Mouse (Mus musculus) embryonic facial prominence, embryonic 11.5 days (tissue): ENCODE results near the gene Acsl5. TPM values are rescaled to one million over a fixed set of nuclear protein-coding genes. Genes with fewer than 3 reads are reported as not detected.

Experiments used
- ATAC-seq: fragments of 200-750 bp; cut with Nextera tagmentation; replicated peaks from 2 replicates; pipeline ENCODE4 v1.8.0; 2017; ENCODE audit warnings: low read depth; ENCODE audit not compliant: insufficient number of reproducible peaks, low FRiP score, low TSS enrichment
- DNase-seq: peaks from one replicate; pipeline ENCODE4 v3.0.0-alpha.2; 2015; ENCODE audit warnings: low spot score
- H3K27ac ChIP-seq: fragments of 300-500 bp; sonication (generic); replicated peaks from 2 replicates; pipeline ENCODE4 v1.5.1; 2014; ENCODE audit warnings: mild to moderate bottlenecking, low read depth, low read length, control low read depth
- H3K27me3 ChIP-seq: fragments of 300-500 bp; sonication (generic); 2 replicates; pipeline ENCODE4 v1.6.1; 2014; ENCODE audit warnings: mild to moderate bottlenecking, low read length, moderate library complexity, mixed read lengths; ENCODE audit not compliant: control insufficient read depth, insufficient read depth
- H3K36me3 ChIP-seq: fragments of 300-500 bp; sonication (generic); replicated peaks from 2 replicates; pipeline ENCODE4 v1.6.1; 2014; ENCODE audit warnings: low read depth, mild to moderate bottlenecking, low read length, moderate library complexity, mixed read lengths; ENCODE audit not compliant: control insufficient read depth, insufficient read depth
- H3K4me1 ChIP-seq: fragments of 300-500 bp; sonication (generic); 2 replicates; pipeline ENCODE4 v1.6.1; 2014; ENCODE audit warnings: low read length, mixed read lengths; ENCODE audit not compliant: control insufficient read depth, insufficient read depth
- H3K4me2 ChIP-seq: fragments of 300-500 bp; sonication (generic); 2 replicates; pipeline ENCODE4 v1.6.1; 2014; ENCODE audit warnings: low read depth, mild to moderate bottlenecking, control low read depth, low read length, moderate library complexity
- H3K4me3 ChIP-seq: fragments of 300-500 bp; sonication (generic); 2 replicates; pipeline ENCODE4 v1.5.1; 2014; ENCODE audit warnings: low read depth, low read length, control low read depth
- H3K9ac ChIP-seq: fragments of 300-500 bp; sonication (generic); replicated peaks from 2 replicates; pipeline ENCODE4 v1.6.1; 2014; ENCODE audit warnings: mild to moderate bottlenecking, control low read depth, low read length
- H3K9me3 ChIP-seq: fragments of 300-500 bp; sonication (generic); replicated peaks from 2 replicates; pipeline ENCODE4 v1.6.1; 2016; ENCODE audit warnings: mild to moderate bottlenecking, low read length, inconsistent platforms, mixed read lengths; ENCODE audit not compliant: control insufficient read depth
- whole genome bisulfite sequencing: fragments of 180-500 bp; shearing (Covaris S2); extraction: QIAGEN DNeasy Blood & Tissue Kit; methylation state at CpG from one replicate; pipeline ENCODE4 v1.1.7; 2014; 5-methylcytosine and 5-hydroxymethylcytosine counted together
- polyA plus RNA-seq: library from polyadenylated mRNA; unstranded; fragments of >200 nt; fragmentation: Nextera tagmentation; extraction: Ambion mirVana; gene quantifications from 2 replicates; pipeline ENCODE4 v1.2.1, GENCODE M21; 2014

The Acsl5 gene
- polyA plus RNA-seq, result 30.0 and 30.6 TPM in 2 replicates

DNA sequence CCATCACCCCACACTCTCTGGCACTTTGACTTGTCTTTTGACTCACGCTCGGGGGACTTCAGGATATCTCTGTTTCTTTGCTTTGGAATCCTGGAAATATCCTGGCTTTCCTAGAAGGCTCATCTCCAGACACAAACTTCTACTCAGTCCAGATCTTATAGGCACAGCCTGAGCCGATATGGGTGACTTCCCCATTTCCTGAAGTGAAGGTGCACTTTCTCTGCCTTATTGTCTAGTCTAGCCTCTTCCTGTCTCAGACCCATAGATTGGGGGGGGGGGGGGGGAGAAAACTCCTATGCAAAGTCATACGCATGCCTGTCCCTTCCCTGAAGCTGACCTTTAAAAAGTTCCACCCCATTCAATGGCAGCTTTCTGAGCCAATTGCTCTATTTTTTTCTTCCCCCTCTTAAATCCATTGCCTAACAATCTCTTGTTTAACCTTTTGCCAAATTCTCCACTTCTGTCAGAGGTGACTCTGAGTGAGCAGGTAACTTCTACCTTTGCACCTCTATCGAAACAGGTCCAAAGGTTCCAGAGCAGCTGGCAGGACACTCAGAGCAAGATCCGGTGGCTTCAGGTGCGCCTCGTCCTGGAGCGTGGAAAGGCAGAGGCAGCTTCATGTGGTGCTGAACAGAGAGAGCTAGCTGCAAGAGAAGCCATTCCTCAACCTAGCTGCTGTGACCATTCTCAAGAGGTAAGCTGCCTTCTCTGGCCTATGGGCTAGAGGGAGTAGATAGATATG, at the start of gene Acsl5:
Gene Acsl5, plus strand, starts transcription at position 556 of the 742 bp plus-strand sequence.
- H3K9ac ChIP-seq, result no peak within 1 kb of the TSS
- 95% methylated on average over 9 of the region's 9 CpGs for WGBS
- H3K9me3 ChIP-seq, result no peaks in the 10 kb centered on the region

DNA sequence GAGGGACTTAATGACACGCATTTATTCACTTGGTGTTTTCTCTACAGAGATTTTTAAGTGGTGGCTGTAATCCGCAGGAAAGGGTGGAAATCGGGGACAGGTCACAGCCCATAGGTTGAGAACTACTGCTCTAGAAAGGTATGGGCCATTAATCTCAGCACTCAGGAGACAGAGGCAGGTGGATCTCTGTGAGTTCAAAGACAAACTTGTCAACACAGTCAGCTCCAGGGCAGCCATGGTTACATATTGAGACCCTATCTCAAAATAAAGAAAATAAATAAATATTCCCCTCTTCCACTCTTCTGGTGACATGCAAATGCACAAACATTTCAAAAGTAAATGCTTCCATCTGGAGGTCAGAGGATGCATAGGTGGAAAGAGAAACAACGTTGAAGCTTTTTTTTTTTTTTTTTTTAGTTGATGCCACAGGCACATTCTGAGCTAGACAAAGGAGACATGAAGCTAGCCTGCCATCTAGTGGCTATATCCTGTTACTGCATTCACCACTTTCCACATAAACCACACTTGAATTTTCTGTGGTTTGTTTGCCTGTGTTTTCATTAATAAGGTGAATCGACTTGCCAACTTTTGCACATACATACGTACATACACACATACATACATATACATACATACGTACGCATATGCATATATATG, 45.1 kb upstream of the Acsl5 start:
- Histone ChIP-seq H3K27me3 (no peaks in the 10 kb centered on the region), H3K4me2 (no peak overlapping the region), H3K27ac (no peak overlapping the region), H3K36me3 (no peaks in the 10 kb centered on the region), H3K4me1 (no peaks in the 10 kb centered on the region), H3K9ac (no peak overlapping the region), H3K9me3 (no peaks in the 10 kb centered on the region), H3K4me3 (no peak overlapping the region)
- DNase-seq, result peak; percentile 82
- WGBS, result 39% methylated on average over 8 of the region's 8 CpGs
- ATAC-seq, result no peak

More for the DNA sequence above, at the start of gene Acsl5:
- H3K4me3 ChIP-seq, result no peak within 1 kb of the TSS
- DNase-seq (no peak), ATAC-seq (no peak)
- no peaks in the 10 kb centered on the region; the same call in 1 of the 2 replicates for H3K4me1 ChIP-seq
- no peak within 1 kb of the TSS for H3K4me2 ChIP-seq
- H3K36me3 ChIP-seq, result no peaks in the 10 kb centered on the region
- no peak within 1 kb of the TSS for H3K27ac ChIP-seq
- no peaks in the 10 kb centered on the region for H3K27me3 ChIP-seq

DNA sequence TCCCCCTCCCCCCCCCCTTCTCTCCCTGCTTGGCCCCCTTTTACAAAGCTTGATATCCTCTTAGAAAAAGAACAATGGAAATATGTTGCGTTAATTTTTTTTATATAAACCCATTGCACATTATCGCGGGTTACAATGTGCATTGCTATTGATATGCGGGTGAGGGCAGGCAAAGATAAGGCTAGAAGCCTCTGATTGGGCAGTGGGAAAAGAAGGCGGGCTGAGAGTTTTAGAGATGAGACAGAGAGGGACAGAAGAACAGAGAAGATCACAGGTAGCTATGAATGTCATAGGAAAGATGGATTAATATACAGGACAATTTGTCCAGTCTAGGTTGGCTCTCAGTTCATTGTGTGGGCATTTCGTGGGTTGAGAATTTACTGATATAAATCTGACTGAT, 44.5 kb upstream of the Acsl5 start:
- ATAC-seq, result no peak
- Histone ChIP-seq H3K9me3 (no peaks in the 10 kb centered on the region), H3K4me3 (no peak overlapping the region), H3K4me2 (no peak overlapping the region), H3K27me3 (no peaks in the 10 kb centered on the region), H3K9ac (no peak overlapping the region), H3K4me1 (no peaks in the 10 kb centered on the region), H3K27ac (no peak overlapping the region), H3K36me3 (no peaks in the 10 kb centered on the region)
- no peak for DNase-seq
- 58% methylated on average over 6 of the region's 6 CpGs for whole genome bisulfite sequencing

DNA sequence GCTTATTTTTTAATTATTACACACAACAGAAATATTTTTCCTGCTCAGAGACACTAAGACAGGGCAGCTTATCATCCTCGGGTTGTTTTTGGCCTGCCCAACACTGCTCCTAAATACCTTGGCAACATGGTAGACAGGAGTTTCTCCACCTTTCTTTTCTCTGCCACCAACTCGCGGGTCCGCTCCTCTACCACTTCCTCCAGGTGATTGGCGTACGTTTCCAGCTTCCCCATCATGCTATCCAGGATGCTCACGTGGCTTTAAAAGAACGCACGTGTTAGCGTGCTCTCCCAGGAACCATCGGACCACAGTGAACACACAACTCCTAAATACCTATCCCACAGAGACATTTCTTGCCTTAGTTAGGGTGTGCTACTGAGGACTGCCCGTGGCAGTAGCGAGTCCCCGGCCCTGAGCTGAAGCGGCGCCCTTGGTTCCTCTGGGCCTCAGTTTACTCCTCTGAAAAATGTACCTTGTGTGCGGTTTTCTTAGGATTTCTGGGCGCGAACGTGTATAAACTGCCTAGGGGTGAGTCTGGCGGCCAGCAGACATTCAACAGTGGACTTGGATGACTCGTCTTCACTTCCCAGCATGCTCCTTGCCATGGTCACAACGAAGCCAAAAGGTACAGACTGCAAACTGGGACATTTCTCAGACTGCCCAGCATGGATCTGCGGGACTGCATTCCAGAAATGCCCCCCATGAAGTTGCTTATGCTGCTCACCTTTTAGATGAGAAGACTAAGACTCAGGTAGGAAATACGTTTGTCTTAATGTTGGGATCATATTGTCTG, 43.8 kb upstream of the Acsl5 start:
- Histone ChIP-seq H3K27me3 (no peaks in the 10 kb centered on the region), H3K4me2 (no peak overlapping the region), H3K36me3 (no peaks in the 10 kb centered on the region), H3K27ac (no peak overlapping the region), H3K9ac (no peak overlapping the region), H3K4me1 (no peaks in the 10 kb centered on the region), H3K4me3 (no peak overlapping the region), H3K9me3 (no peaks in the 10 kb centered on the region)
- 56% methylated on average over 25 of the region's 25 CpGs for WGBS
- no peak for DNase-seq
- ATAC-seq, result no peak

DNA sequence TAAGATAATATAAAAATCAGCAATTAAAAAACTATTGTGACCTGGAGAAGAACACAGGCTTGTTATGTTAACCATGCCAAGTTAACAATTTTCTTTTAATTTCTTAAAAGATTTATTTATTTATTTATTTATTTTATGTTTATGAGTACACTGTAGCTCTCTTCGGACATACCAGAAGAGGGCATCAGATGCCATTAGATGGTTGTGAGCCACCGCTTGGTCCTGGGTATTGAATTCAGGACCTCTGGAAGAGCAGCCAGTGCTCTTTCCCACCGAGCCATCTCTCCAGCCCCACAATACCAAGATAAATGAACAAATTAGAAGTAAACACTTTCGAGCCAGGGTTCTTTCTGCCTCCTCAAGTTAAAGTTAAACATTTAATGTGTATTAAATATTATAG, 43.1 kb upstream of the Acsl5 start:
- Histone ChIP-seq H3K27me3 (no peaks in the 10 kb centered on the region), H3K4me2 (no peak overlapping the region), H3K4me1 (no peaks in the 10 kb centered on the region), H3K4me3 (no peak overlapping the region), H3K9me3 (no peaks in the 10 kb centered on the region), H3K9ac (no peak overlapping the region), H3K36me3 (no peaks in the 10 kb centered on the region), H3K27ac (no peak overlapping the region)
- no peak for DNase-seq
- ATAC-seq, result no peak
- WGBS, result 81% methylated on average over 4 of the region's 4 CpGs

DNA sequence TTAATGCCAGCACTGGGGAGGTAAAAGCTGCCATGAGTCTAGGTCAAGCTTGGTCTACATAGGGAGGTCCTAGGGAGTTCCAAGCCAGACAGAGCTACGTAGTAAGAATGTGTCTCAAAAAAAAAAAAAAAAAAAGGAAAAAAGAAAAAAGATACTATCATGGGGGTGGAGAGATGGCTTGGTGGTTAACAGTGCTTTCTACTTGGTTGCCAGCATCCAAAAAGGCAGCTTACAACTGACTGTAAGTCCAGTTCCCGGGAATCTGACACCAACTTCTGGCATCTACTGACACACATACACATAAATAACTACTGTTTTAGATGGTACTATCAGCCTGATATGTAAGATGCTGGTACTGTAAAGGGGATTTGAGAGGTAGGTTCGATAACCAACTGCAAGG, 42.7 kb upstream of the Acsl5 start:
- H3K36me3 ChIP-seq, result no peaks in the 10 kb centered on the region
- 82% methylated on average over 3 of the region's 3 CpGs for WGBS
- no peak for DNase-seq
- ATAC-seq, result no peak
- no peaks in the 10 kb centered on the region for H3K27me3 ChIP-seq
- no peaks in the 10 kb centered on the region for H3K9me3 ChIP-seq
- no peak overlapping the region for H3K9ac ChIP-seq
- H3K4me1 ChIP-seq, result no peaks in the 10 kb centered on the region
- H3K4me2 ChIP-seq, result no peak overlapping the region
- no peak overlapping the region for H3K27ac ChIP-seq
- no peak overlapping the region for H3K4me3 ChIP-seq

DNA sequence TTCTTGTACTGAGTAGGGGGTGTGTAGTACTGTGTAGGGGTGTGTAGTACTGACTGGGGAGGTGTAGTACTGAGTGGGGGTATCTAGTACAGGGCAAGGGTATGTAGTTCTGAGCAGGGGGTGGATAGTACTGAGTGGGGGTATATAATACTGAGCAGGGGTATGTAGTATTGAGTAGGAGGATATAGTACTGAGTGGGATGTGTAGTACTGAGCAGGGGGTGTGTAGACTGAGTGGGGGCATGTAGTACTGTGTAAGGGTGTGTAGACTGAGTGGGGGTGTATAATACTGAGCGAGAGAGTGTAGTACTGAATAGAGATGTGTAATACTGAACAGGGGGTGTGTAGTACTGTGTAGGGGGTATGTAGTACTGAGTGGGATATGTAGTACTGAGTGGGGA, 40.0 kb upstream of the Acsl5 start:
- WGBS, result 93% methylated on average over 1 of the region's 1 CpGs
- no peaks in the 10 kb centered on the region for H3K4me1 ChIP-seq
- no peak overlapping the region for H3K9ac ChIP-seq
- no peaks in the 10 kb centered on the region for H3K36me3 ChIP-seq
- H3K27ac ChIP-seq, result no peak overlapping the region
- DNase-seq (no peak), ATAC-seq (peak; percentile 65; the same call in 1 of the 2 replicates)
- H3K4me3 ChIP-seq, result no peak overlapping the region
- H3K9me3 ChIP-seq, result no peaks in the 10 kb centered on the region
- no peaks in the 10 kb centered on the region for H3K27me3 ChIP-seq
- no peak overlapping the region for H3K4me2 ChIP-seq
